Mouse (Mus musculus) frontal cortex, adult (tissue): ENCODE data around the gene Klhl40.
A peak's percentile ranks its signal among the peaks of the same experiment; 100 is the strongest.

Source experiments
- ATAC-seq: cut with Nextera tagmentation; 2 replicates; pipeline ENCODE4 v1.9.2; 2017; ENCODE audit warnings: mild to moderate bottlenecking, moderate library complexity, mixed read lengths; ENCODE audit not compliant: low TSS enrichment

Klhl40 gene

DNA sequence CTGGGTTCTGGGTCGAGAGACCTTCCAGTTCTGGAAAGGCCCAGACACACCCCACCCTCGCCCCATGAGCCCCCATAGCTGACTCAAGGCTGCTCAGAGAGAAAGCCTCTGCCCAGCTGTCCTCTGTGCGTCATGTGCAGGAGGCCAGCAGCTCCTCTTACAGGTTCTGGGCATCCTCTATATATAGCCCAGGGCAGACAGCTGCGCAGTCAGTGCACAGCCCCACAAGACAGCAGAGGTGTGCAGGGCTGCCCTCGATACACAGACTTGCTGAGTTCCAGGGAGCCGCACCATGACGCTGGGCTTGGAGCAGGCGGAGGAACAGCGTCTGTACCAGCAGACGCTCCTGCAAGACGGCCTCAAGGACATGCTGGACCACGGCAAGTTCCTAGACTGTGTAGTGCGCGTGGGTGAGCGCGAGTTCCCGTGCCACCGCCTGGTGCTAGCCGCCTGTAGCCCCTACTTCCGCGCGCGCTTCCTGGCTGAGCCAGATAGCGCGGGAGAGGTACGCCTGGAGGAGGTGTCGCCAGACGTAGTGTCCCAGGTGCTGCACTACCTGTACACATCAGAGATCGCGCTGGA, at the start of gene Klhl40:
Gene Klhl40 (plus strand): TSS at position 124 of the 582 bp plus-strand sequence.
- ATAC-seq: peak; percentile 45

DNA sequence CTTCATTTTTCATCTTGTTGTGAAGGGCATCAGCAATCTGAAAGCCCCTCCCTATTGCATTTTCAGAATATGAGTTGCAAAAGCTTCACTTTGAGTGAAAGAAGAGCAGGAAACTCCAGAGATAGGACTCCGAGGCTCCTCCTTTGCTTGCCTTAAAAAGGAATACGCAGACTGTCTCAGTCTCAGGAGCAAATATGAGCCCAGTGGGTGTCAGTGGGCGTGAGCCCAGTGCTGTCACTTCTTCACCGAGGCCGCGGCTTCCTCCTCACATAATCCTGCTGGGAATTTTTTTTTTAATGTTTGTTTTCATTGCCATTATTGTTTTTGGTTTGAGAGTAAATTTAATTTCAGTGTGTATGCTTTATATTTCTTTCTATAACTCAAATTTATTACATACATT, 36.9 kb upstream of the Klhl40 start:
- peak; percentile 62; the same call in 1 of the 2 replicates for ATAC-seq

DNA sequence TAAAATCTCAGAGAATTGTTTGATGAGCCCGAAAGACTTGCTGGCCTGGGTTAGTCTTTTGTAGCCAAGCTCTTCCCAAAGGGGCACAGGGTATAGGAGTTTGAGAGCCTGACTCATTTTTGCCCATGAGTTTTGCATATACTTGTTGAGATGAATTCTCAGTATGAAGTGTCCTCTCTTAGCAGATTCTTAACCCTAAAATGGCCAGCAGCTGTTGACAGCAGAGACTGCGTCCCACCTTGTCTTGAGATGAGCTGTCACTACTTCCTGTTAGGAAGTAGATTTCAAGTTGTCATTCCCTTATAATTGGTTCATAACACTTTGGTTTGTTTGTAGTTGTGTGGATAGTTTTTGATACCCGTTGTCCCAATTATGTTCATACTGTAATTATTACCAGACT, 36.2 kb upstream of the Klhl40 start:
- no peak for ATAC-seq

DNA sequence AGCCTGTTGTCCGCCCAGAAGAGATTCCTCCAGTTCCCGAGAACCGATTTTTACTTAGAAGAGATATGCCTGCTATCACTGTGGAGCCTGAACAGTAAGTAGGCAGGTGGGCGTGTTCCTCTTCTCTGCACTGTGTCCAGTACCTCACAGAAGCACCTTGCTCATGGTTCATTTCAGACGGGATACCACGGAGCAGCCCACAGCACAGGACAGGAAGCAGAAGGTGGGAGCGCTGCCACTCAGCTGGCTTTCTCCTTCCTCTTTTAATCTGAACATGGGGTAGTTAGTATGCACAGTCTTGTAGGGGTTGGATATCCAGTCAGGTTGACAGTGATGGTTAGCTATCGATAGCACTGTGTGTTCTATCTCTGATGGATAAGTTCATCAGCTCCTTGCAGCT, 33.4 kb upstream of the Klhl40 start:
- ATAC-seq: no peak

DNA sequence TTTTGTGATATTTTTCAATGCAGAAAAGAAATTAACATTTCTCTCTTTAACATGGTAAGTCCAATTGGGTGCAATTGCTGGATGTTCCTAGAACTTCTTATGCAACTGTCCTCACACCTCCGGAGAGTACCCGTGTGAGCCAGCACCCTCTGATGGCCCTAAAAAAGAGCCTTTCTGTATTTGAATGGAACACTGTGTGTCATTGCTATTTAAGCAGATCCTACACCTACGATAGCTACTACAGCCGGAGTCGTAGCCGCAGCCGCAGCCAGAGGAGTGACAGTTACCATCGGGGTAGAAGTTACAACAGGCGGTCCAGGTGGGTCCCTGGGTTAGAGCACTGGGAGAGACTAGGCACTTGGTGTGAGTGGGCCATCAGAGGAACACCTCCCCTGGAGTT, 24.6 kb upstream of the Klhl40 start:
- peak; percentile 72 for ATAC-seq

DNA sequence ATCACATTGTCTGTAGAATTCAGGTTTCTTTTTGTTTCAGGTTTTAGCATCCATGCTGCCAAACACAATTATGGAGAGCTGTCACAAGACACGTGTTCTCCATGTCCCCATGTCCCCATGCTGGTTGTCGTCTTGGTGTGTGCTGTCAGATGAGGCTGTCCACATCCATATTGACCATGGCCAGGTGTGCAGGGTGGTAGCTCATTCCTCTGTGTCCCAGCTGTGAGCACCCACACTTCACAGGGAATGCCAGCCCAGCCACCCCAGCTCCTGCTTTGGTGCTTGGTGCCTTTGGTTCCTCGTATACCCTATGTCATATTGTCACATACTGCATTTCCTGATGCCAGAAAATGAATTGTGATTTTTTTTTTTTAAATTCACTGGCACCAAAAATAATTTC, 22.8 kb upstream of the Klhl40 start:
- no peak for ATAC-seq

DNA sequence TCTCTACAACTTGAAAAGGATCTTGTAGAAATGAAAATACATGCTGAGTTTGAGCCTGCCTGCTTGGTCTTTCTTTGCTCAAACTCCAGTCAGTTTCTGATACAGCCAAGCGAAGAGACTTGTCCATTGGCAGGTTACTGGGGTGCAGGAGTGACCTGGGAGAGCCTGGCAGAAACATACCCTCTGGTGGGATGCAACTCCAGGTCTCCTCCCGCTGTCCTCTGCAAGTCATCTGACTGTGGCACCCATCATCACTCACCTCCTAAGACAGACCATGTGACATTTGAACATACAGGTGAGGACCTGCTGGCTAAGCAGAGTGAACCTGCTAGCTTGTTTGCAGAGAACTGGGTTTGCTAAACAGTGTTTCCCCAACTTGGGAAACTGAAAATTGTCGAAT, 20.6 kb upstream of the Klhl40 start:
- no peak for ATAC-seq

DNA sequence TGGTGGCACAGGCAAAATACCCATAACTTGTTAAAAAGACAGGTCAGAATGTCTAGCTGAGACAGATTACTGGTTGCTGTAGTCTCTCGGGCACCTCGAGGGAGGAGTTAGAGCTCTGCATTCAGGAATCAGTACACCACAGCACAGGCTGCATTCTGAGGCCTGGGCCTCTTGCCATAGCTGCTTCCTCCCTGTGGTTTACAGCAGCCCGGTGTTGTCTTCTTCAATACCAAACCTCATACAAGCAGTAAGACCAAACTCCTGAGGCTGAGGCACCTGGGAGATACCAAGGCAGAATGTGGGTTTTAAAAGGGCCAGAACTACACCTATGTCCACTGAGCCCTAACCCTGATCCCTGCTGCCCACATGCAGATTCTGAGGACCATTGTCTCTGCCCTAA, 20.0 kb upstream of the Klhl40 start:
- no peak for ATAC-seq

DNA sequence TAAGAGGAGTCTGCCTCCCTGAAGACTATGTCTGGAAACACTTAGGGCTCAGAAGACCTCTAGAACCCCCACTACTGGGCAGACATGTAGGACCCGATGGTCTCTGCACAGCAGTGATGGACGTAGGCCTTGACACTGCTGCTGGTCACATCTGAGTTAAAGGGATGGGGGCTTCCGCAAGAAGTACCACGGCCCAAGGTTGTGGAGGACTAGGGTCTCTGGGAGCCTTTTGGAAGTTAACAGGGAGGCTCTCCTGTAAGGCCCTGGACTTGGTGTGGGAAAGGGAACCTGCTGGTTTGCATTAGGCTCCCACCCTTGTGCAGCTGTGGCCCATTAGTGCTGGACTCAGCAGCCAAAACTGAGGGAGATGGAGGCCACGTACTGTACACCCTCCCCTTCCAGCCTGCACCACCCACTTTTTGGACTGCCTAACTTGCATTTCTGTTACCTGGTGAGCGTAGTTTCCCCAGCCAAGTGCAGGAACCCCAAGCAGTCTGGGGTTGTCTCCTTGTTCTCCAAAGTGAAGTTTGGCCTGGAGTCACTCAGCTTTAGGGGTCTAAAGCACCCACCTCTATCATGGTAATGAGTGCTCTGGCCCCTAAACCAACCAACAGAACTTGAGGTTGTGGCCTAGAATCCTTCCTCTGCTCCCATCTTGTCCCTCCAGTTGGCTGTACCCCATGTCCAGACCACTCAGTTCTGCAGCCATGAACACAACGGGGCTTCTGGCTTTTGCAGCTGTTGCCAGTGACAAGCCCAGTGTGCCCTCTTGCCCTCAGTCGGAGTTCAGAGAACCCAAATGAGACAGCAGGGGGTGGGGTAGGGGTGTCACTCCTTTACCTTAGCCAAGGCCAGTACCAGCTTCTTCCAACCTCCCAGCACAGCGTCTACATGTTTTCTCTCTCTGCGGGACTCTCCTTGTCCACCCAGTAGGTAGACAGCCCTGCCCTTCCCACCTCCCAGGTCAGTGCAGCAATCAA, 19.3 kb upstream of the Klhl40 start:
- ATAC-seq: no peak

DNA sequence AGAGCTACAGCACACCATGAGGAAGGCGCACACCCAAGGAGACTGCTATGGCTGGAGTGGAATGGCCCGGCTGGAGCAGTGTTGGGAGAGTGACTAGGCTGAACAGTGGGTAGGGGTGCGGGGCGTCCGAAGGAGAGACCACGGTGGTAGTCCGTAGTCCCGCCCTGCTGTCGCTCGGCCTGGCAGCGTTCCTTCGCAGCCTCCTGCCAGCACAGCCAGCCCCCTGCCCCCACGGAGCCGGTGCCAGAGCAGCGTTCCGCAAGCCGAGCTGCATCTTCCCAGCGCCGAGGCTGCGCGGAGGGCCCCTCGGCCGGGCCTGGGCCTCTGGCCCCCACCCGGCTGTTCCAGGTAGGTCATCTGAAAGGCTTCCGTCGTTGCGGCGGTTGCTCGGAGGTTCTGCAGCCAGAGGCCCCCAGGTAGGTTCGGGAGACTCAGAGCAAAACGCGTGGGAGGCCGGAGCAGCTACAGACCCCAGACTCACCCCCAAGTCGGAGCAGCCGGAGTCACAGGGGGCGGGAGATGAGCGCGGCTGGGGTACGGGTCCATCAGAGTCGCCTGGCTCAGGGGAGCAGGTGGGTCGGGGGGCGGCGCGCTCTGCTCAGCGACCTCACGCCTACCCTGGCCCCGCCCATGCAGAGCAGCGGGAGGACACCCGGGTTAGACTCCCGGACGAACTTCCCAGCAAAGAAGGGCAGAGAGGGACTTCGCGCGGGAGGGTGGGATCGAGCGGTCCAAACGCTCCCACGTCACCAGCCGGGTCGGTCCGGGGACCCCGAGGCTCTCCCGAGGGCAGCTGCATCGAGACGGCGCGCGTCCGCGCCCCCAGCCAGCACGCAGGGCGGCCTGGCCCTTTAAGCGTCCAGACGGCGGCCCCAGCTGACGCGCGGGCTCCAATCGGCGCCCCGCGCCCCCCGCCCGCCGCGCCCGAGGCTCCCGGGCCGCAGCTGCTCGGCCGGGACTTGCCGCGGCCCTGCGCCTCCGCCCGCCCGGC, 18.0 kb upstream of the Klhl40 start, which contains the start of gene Zfp651:
Gene Zfp651 (plus strand): TSS at position 240 of the 991 bp plus-strand sequence.
- peak; percentile 49 for ATAC-seq

DNA sequence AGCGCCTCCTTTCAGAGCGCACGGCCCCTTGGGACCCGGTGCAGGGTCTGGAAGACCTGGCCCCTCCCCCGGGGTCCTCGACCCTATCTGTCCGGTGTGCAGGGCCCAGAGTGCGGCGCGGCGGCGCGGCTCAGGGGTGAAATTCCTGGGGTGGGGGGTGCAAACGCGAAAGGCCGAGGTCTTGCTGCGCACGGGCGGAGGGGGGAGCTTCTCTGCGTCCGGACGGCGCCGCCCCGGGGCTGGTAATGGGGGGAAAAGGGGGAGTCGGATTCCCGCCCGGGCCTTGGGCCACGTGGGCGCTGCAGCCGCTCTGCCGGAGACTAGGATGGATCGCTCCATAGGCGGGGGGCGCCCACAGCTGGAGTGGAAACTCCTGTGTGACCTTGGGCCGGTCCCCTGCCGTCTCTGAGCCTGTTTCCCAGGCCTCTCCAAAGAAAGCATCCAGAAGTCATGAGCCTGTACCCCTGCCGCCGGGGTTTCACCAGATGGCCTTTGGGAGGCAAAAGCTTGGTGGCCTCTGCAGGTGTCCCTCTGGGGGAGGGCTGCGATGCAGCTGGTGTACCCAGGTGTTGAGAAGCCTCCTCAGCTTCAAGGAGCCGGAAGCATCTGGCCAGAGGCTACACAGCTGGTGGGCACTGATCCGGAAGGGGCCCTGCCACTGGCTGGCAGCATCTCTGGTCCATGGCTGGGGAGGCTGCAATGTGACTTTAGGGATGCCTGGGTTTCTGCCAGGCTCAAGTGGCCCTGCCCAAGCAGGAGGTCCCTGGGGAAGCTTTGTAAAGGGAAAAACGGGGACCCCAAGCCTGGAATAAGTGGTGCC, 16.9 kb upstream of the Klhl40 start:
- peak; percentile 1 for ATAC-seq

DNA sequence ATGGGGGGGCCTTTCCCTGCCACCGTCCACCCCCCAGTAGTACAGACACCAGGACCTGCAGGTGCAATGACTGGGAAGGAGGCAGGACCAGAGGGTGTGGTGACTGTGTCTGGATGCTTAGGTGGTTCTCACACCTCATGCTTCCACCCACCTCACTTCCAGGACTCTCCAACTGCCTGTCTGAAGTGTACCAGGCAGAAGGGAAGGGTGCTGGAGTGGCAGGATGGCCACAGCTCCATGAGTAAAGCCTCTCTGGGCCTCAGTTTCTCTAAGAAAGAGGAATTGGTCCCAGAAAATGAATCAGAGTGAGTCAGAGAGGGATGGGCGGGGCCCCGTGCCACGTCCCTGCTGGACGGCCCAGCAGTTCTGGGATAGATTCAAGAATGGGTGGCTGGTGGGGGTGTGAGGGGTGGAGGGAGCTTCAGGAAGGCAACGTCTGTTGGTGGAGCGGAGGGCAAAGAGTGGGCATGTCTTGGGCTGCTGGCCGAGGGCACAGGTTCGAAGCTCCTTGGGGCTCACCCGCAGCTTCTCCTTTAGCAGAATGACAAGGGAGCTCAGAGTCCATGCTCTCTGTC, 16.2 kb upstream of the Klhl40 start:
- no peak for ATAC-seq

DNA sequence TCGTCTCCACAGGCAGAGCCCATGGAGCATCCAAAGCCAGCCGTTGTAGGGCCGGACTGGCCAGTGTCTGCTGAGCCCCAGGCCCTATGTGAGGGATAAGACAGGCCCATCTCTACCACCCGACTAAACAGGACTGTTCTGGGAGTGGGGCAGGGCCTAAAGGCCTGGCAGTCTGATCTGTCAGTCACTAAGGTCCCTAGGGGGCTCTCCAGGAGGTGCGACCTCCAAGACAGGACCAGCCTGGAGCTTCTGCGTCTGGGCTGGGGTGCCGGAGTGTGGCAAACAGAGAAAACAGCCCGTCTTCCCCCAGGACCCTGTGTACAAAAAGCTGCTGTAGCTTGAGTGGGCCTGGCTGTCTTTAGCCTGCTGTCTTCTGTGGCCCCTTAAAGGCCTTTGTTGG, 15.6 kb upstream of the Klhl40 start:
- ATAC-seq: no peak

DNA sequence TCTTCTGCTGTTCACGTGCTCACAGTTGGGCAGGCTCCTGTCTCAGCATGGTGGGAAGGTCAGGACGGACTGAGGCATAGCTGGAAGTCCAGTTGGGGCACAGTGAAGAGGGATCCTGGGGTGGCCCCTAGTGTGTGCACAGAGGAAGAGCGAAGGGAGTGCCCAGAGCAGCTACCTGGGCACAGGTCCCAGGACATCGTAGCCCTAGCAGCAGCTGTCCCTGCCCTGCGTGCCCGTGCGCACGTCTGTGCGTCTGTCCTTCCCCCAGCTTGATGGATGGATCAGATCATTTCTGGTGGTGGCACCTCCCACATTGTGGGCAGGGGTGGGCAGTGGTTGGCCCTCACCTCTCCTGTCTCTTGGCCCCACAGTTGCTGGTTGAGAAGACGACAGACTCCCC, 15.2 kb upstream of the Klhl40 start:
- ATAC-seq: no peak

DNA sequence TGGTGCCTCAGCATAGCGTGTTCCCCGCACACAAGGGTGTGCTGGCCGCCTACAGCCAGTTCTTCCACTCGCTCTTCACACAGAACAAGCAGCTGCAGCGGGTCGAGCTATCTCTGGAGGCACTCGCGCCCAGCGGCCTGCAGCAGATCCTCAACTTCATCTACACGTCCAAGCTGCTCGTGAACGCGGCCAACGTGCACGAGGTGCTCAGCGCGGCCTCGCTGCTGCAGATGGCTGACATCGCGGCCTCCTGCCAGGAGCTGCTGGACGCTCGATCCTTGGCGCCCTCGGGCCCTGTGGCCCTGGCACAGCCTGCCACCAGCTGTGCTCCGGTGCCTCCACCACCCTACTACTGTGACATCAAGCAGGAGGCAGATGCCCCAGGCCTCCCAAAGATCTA, 14.6 kb upstream of the Klhl40 start:
- no peak for ATAC-seq

DNA sequence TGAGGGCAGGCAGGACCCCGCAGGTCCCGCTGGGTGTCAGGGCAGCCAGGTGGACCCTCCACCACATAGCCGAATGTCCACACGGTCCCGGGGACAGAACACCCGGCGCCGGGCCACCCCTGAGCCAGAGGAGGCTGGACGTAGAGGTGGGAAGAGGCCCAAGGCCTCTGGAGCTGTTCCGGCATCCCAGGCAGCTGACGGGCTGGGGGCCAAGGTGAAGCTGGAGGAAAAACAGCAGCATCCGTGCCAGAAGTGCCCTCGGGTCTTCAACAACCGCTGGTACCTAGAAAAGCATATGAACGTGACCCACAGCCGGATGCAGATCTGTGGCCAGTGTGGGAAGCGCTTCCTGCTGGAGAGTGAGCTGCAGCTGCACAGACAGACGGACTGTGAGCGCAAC, 13.7 kb upstream of the Klhl40 start:
- ATAC-seq: no peak

DNA sequence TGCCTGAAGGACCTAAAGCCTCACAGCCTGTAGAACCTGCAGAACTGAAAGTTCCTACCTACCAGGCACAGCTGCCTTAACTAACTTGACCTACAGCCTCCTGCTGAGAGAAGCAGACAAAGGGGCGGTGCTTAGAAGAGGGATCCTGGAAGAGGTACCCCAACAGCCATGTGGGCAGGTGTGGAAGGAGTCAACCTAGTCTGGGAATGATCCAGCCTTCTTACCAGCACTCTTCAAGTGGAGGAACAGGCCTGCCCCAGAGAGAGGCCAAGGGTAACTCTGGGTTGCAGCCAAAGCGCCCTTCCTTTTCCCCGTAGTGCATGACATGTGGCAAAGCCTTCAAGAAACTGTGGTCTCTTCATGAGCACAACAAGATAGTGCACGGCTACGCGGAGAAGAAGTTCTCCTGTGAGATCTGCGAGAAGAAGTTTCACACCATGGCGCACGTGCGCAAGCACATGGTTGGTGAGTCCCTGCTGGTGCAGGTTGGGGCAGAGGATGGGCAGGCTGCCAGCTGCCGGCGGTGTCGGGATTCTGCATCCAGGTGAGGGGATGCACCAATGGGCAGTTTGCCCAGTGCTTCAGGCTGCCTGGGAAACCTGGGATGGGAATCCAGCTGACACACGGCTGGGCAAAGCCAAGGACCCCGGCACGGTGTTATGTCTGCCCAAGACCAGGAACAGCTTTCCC, 12.1 kb upstream of the Klhl40 start:
- no peak for ATAC-seq

DNA sequence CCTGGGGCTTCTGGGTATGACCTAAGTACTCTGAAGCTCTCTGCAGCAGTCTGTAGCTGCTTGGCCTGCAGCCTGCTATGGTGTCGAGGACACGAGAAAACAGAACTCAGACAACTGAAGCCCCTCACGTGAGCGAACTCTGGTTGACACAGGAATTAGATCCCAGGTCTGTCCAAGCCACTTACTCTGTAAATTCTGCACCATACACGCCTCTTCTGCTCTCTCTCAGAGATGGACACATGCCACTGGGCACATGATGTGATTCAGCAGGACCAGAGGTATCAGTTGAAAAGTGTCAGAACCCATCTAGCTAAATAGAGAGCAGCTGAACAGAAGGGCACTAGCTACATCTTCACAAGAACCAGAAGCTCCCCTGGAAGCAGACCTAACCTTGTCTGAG, 5.0 kb upstream of the Klhl40 start:
- ATAC-seq: no peak

DNA sequence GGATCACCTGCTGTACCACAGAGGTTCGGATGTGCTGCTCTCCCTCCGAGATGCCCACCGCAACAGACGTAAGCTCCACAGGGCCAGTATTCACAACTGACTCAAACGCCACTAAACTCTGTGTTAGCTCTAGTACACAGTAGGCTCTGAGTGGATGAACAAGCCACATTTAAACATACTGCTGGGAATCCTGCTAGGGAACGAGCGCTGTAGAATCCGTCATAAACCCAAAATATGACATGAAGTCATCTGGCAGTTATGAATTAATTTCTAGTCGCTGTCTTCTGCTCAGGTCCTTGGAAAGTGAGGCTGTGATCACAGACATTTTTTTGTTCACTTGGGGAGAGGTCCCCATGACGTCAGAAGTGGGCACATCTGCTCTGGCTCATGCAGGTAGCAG, 1.5 kb upstream of the Klhl40 start:
- peak; percentile 32 for ATAC-seq

DNA sequence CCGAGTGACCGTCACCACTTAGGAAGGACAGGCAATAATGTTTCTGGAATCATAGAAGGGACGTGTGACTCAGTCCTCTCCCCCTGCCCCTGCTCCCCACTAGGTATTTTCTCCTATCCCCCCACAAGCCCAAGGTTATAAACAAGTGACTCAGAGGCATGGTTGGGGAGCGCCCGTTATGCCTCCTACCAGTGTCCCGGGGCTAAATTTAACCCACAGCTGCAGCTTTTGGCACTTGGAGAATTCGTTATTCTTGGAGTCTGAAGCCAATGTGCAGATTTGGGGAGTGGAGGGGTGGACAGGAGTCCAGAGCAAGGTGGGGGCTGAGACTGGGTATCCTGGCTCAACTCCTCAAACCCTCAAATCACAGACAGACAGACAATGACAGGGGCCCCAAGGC, 896 bp upstream of the Klhl40 start:
- peak; percentile 28 for ATAC-seq
